Mouse (Mus musculus) MEL (cell line): ENCODE data around the gene Kcns1. TPM values are rescaled to one million over a fixed set of nuclear protein-coding genes. Genes with fewer than 3 reads are reported as not detected.

Experiments used
- DNase-seq: peaks from one replicate; pipeline ENCODE4 v3.0.0; 2011; ENCODE audit warnings: low read depth, low spot score
- H3K27ac ChIP-seq: 2 replicates; pipeline ENCODE4 v1.5.1; 2012; ENCODE audit warnings: low read depth, mild to moderate bottlenecking, control low read depth, low read length, moderate library complexity; ENCODE audit not compliant: control insufficient read depth
- H3K27me3 ChIP-seq, 2 experiments: fragments of 150-350 bp in 1 of 2; sonication (generic) in 1 of 2; 2 replicates each; pipeline ENCODE4 v1.6.1; 2012; ENCODE audit warnings: low read length in 2 of 2, mild to moderate bottlenecking in 2 of 2, improper control_type of control experiment in 1 of 2, moderate library complexity in 1 of 2; ENCODE audit not compliant: insufficient read depth in 2 of 2, control insufficient read depth in 1 of 2
- H3K36me3 ChIP-seq, 2 experiments: 2 replicates each; pipeline ENCODE4 v1.6.1; 2012 to 2014; ENCODE audit warnings: low read length in 2 of 2, improper control_type of control experiment in 1 of 2, inconsistent platforms in 1 of 2, mild to moderate bottlenecking in 1 of 2; ENCODE audit not compliant: insufficient read depth in 2 of 2, control insufficient read depth in 1 of 2
- H3K4me1 ChIP-seq, 2 experiments: fragments of 150-350 bp in 1 of 2; sonication (generic) in 1 of 2; 2 replicates each; pipeline ENCODE4 v1.6.1; 2012; ENCODE audit warnings: low read length in 2 of 2, improper control_type of control experiment in 1 of 2, mild to moderate bottlenecking in 1 of 2; ENCODE audit not compliant: insufficient read depth in 2 of 2, control insufficient read depth in 1 of 2
- H3K4me3 ChIP-seq, 2 experiments: fragments of 150-350 bp in 1 of 2; sonication (generic) in 1 of 2; 2 replicates each; pipeline ENCODE4 v1.5.1; 2012; ENCODE audit warnings: low read depth in 2 of 2, low read length in 2 of 2, mild to moderate bottlenecking in 2 of 2, moderate library complexity in 2 of 2, control low read depth in 1 of 2, improper control_type of control experiment in 1 of 2; ENCODE audit not compliant: control insufficient read depth in 1 of 2, insufficient read depth in 1 of 2
- H3K79me2 ChIP-seq: 2 replicates; pipeline ENCODE4 v1.6.1; 2012; ENCODE audit warnings: mild to moderate bottlenecking, low read length, moderate library complexity; ENCODE audit not compliant: control insufficient read depth, poor library complexity, insufficient read depth
- H3K9ac ChIP-seq: 2 replicates; pipeline ENCODE4 v1.6.1; 2012; ENCODE audit warnings: low read depth, mild to moderate bottlenecking, control low read depth, low read length, moderate library complexity; ENCODE audit not compliant: control insufficient read depth, poor library complexity, severe bottlenecking
- H3K9me3 ChIP-seq: fragments of 150-350 bp; sonication (generic); replicated peaks from 2 replicates; pipeline ENCODE4 v1.6.1; 2012; ENCODE audit warnings: mild to moderate bottlenecking, low read length, improper control_type of control experiment, moderate library complexity; ENCODE audit not compliant: insufficient read depth
- BHLHE40 ChIP-seq: IDR thresholded peaks from 2 replicates; pipeline ENCODE4 v1.6.1; 2012; ENCODE audit warnings: low read depth, mild to moderate bottlenecking, inconsistent platforms, low read length, improper control_type of control experiment, borderline replicate concordance
- CHD1 ChIP-seq: IDR thresholded peaks from 2 replicates; pipeline ENCODE4 v1.6.1; 2012; ENCODE audit warnings: low read depth, mild to moderate bottlenecking, inconsistent platforms, low read length, improper control_type of control experiment
- CTCF ChIP-seq, 3 experiments: IDR thresholded peaks in 2 of 3; conservative IDR thresholded peaks in 1 of 3; 2 replicates each; pipeline ENCODE4 v1.5.1; 2011 to 2012; ENCODE audit warnings: low read length in 3 of 3, low read depth in 2 of 3, mild to moderate bottlenecking in 2 of 3, improper control_type of control experiment in 1 of 3, inconsistent platforms in 1 of 3, mixed read lengths in 1 of 3, moderate library complexity in 1 of 3; ENCODE audit not compliant: control insufficient read depth in 1 of 3, insufficient read depth in 1 of 3, poor library complexity in 1 of 3, severe bottlenecking in 1 of 3
- E2F4 ChIP-seq: IDR thresholded peaks from 2 replicates; pipeline ENCODE4 v1.6.1; 2011; ENCODE audit warnings: low read depth, low read length, improper control_type of control experiment, borderline replicate concordance
- ELF1 ChIP-seq: IDR thresholded peaks from 2 replicates; pipeline ENCODE4 v1.6.1; 2014; ENCODE audit warnings: low read depth, mild to moderate bottlenecking, inconsistent platforms, low read length, improper control_type of control experiment, moderate library complexity
- ETS1 ChIP-seq: IDR thresholded peaks from 2 replicates; pipeline ENCODE4 v1.6.1; 2012; ENCODE audit warnings: low read depth, mild to moderate bottlenecking, inconsistent platforms, low read length, improper control_type of control experiment, moderate library complexity
- GABPA ChIP-seq: IDR thresholded peaks from 2 replicates; pipeline ENCODE4 v1.6.1; 2012; ENCODE audit warnings: low read depth, mild to moderate bottlenecking, inconsistent platforms, low read length, improper control_type of control experiment, moderate library complexity
- GATA1 ChIP-seq: IDR thresholded peaks from 2 replicates; pipeline ENCODE4 v1.6.1; 2011; ENCODE audit warnings: low read depth, low read length, improper control_type of control experiment
- JUND ChIP-seq: IDR thresholded peaks from 2 replicates; pipeline ENCODE4 v1.6.1; 2011; ENCODE audit warnings: low read depth, mild to moderate bottlenecking, improper control_type of control experiment, low read length
- MAFK ChIP-seq: IDR thresholded peaks from 2 replicates; pipeline ENCODE4 v1.6.1; 2011; ENCODE audit warnings: low read depth, mild to moderate bottlenecking, low read length, improper control_type of control experiment, borderline replicate concordance
- MAX ChIP-seq: IDR thresholded peaks from 2 replicates; pipeline ENCODE4 v1.6.1; 2011; ENCODE audit warnings: low read length, improper control_type of control experiment
- MAZ ChIP-seq: IDR thresholded peaks from 2 replicates; pipeline ENCODE4 v1.6.1; 2012; ENCODE audit warnings: low read depth, mild to moderate bottlenecking, inconsistent platforms, low read length, improper control_type of control experiment
- MEF2A ChIP-seq: IDR thresholded peaks from 2 replicates; pipeline ENCODE4 v1.6.1; 2014; ENCODE audit warnings: low read depth, mild to moderate bottlenecking, inconsistent platforms, low read length, improper control_type of control experiment; ENCODE audit not compliant: poor library complexity, insufficient replicate concordance, severe bottlenecking; ENCODE audit errors: extremely low read depth
- MXI1 ChIP-seq: IDR thresholded peaks from 2 replicates; pipeline ENCODE4 v1.6.1; 2011; ENCODE audit warnings: mild to moderate bottlenecking, low read depth, low read length, improper control_type of control experiment
- MYB ChIP-seq: IDR thresholded peaks from 2 replicates; pipeline ENCODE4 v1.6.1; 2011; ENCODE audit warnings: mild to moderate bottlenecking, low read depth, low read length, improper control_type of control experiment
- MYC ChIP-seq: IDR thresholded peaks from 2 replicates; pipeline ENCODE4 v1.6.1; 2011; ENCODE audit warnings: low read depth, mild to moderate bottlenecking, low read length, improper control_type of control experiment, moderate library complexity
- NRF1 ChIP-seq: IDR thresholded peaks from 2 replicates; pipeline ENCODE4 v1.6.1; 2014; ENCODE audit warnings: low read depth, mild to moderate bottlenecking, inconsistent platforms, low read length, improper control_type of control experiment, moderate library complexity; ENCODE audit not compliant: poor library complexity, insufficient read depth, severe bottlenecking
- POLR2A ChIP-seq, 2 experiments: IDR thresholded peaks; 2 replicates each; pipeline ENCODE4 v1.6.1; 2011 to 2012; ENCODE audit warnings: low read length in 2 of 2, mild to moderate bottlenecking in 2 of 2, control low read depth in 1 of 2, improper control_type of control experiment in 1 of 2, low read depth in 1 of 2, moderate library complexity in 1 of 2; ENCODE audit not compliant: control insufficient read depth in 1 of 2, insufficient read depth in 1 of 2, poor library complexity in 1 of 2
- POLR2AphosphoS2 ChIP-seq: IDR thresholded peaks from 2 replicates; pipeline ENCODE4 v1.6.1; 2011; ENCODE audit warnings: low read length, improper control_type of control experiment
- POLR2AphosphoS5 ChIP-seq: IDR thresholded peaks from 2 replicates; pipeline ENCODE4 v1.6.1; 2012; ENCODE audit warnings: low read depth, borderline replicate concordance, mild to moderate bottlenecking, inconsistent platforms, low read length, moderate library complexity, mixed read lengths
- RAD21 ChIP-seq: IDR thresholded peaks from 2 replicates; pipeline ENCODE4 v1.6.1; 2011; ENCODE audit warnings: mild to moderate bottlenecking, low read depth, low read length, improper control_type of control experiment
- RCOR1 ChIP-seq: IDR thresholded peaks from 2 replicates; pipeline ENCODE4 v1.6.1; 2012; ENCODE audit warnings: low read depth, mild to moderate bottlenecking, inconsistent platforms, low read length, improper control_type of control experiment
- SIN3A ChIP-seq: IDR thresholded peaks from 2 replicates; pipeline ENCODE4 v1.6.1; 2012; ENCODE audit warnings: low read length, improper control_type of control experiment, inconsistent platforms
- SMC3 ChIP-seq: IDR thresholded peaks from 2 replicates; pipeline ENCODE4 v1.6.1; 2011; ENCODE audit warnings: low read depth, low read length, improper control_type of control experiment
- TAL1 ChIP-seq: IDR thresholded peaks from 2 replicates; pipeline ENCODE4 v1.6.1; 2012; ENCODE audit warnings: mild to moderate bottlenecking, inconsistent platforms, low read length, moderate library complexity, mixed read lengths
- TBP ChIP-seq: IDR thresholded peaks from 2 replicates; pipeline ENCODE4 v1.8.0; 2011; ENCODE audit warnings: low read depth, low read length, improper control_type of control experiment
- TCF12 ChIP-seq: IDR thresholded peaks from 2 replicates; pipeline ENCODE4 v1.6.1; 2014; ENCODE audit warnings: low read depth, mild to moderate bottlenecking, inconsistent platforms, low read length, improper control_type of control experiment, moderate library complexity
- USF1 ChIP-seq: IDR thresholded peaks from 2 replicates; pipeline ENCODE4 v1.6.1; 2014; ENCODE audit warnings: low read depth, mild to moderate bottlenecking, inconsistent platforms, low read length, improper control_type of control experiment, moderate library complexity
- USF2 ChIP-seq, 2 experiments: IDR thresholded peaks; 2 replicates each; pipeline ENCODE4 v1.6.1; 2011 to 2012; ENCODE audit warnings: improper control_type of control experiment in 2 of 2, low read length in 2 of 2, borderline replicate concordance in 1 of 2, inconsistent platforms in 1 of 2, low read depth in 1 of 2, mild to moderate bottlenecking in 1 of 2; ENCODE audit not compliant: insufficient read depth in 1 of 2
- ZC3H11A ChIP-seq: IDR thresholded peaks from 2 replicates; pipeline ENCODE4 v1.6.1; 2012; ENCODE audit warnings: low read depth, mild to moderate bottlenecking, inconsistent platforms, low read length, improper control_type of control experiment
- polyA plus RNA-seq, 2 experiments: library from polyadenylated mRNA; stranded (reverse) in 1 of 2; unstranded in 1 of 2; fragments of >175 nt in 1 of 2; fragments of >200 nt in 1 of 2; gene quantifications; 2 replicates each; pipeline versions ENCODE4 v1.2.1 to v1.2.4; 2012; ENCODE audit warnings: low replicate concordance in 2 of 2, low read depth in 1 of 2; ENCODE audit not compliant: insufficient read length in 2 of 2, insufficient read depth in 1 of 2, missing spikeins in 1 of 2
- total RNA-seq: library from RNA; depleted of rRNA; stranded (reverse); fragments of 300-350 nt; gene quantifications from 2 replicates; pipeline ENCODE4 v1.2.3, GENCODE M21; 2012

Gene Kcns1
- total and polyA plus RNA-seq, 3 experiments, result not detected

DNA sequence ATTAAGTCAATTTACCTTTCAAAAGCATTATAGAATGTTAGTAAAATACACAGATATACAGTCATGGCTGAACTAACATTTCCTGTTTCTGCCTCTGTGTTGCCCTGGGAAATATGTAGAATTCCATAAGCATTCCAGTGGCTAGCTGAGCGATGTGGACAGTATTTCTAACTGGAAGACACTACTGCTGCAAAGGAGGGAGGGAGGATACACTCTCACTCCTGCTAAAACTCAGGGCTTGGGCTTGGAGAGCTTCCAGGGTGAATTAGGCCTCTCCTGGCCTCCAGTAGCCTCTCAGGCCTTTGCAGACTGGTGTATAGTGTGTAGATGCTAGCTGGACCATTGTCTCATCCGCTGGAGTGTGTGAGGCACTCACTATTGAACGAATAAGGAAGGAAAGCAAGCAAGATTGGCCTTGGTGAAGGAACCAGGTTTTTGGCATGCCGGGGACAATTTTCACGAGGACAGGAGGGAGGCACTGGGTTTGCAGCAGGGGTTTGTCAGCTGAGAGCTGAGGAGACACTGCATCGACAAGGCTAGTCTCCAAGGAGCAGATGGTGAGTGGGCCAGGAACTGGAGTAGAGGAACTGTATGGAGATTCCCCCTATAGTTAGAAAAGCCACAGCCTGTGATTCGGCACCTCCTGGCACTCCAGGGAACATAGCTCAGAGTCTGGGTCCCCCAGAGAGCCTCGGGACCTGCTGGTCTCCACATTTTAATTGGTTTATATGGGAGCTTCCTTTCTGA lies 3.9 kb upstream of the Kcns1 start:
- Histone ChIP-seq H3K9me3 (no peaks in the 10 kb centered on the region), H3K36me3 (peaks cover 0 to 13% of the 10 kb centered on the region in 2 experiments; a peak in 2 of 4 replicates), H3K79me2 (no peaks in the 10 kb centered on the region), H3K27ac (no peak overlapping the region), H3K4me1 (peaks cover 11 to 17% of the 10 kb centered on the region in 2 experiments), H3K4me3 (no peak overlapping the region), H3K9ac (no peak overlapping the region), H3K27me3 (no peaks in the 10 kb centered on the region; a peak in 1 of 4 replicates)
- no peak for DNase-seq
- TF ChIP-seq MAFK, result no peak
- no peak for TF ChIP-seq RCOR1
- TF ChIP-seq TCF12, result no peak
- TF ChIP-seq ETS1, result no peak
- TF ChIP-seq GABPA, result no peak
- TF ChIP-seq BHLHE40, result no peak
- TF ChIP-seq NRF1, result no peak
- TF ChIP-seq USF1, result no peak
- TF ChIP-seq POLR2AphosphoS2, result no peak
- no peak for TF ChIP-seq CTCF (IDR thresholded peaks at IDR 0.05 in 2 of 3, conservative IDR thresholded peaks at IDR 0.05 in 1 of 3; ENCODE audit: control insufficient read depth in 1 of 3, insufficient read depth in 1 of 3, low read depth in 2 of 3, low read length in 3 of 3, poor library complexity in 1 of 3, severe bottlenecking in 1 of 3)
- TF ChIP-seq TBP, result no peak
- no peak for TF ChIP-seq CHD1
- no peak for TF ChIP-seq MYB

DNA sequence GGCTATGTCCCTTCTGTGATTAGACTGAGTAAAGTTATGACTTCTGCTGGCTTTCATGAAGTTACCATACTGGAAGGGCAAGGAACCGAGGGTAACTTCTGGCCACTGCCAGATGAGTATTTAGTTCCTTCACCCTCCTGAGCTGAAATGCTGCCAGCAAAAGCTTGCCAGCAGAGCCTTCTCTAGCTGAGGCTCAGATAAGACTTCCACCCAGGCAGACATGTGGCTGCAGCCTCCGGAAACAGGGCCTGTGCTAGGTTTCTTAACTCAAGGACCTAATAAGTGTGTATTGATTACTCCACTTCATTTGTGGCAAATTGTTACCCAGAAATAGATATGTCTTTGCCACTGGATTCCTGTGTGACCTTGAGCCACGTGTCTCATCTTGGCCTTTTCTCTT lies 2.5 kb upstream of the Kcns1 start:
- no peaks in the 10 kb centered on the region; a peak in 1 of 4 replicates for H3K27me3 ChIP-seq
- H3K27ac ChIP-seq, result peak overlapping the region; percentile 43; the same call in 1 of the 2 replicates
- H3K9me3 ChIP-seq, result no peaks in the 10 kb centered on the region
- H3K36me3 ChIP-seq, result peaks cover 0 to 13% of the 10 kb centered on the region in 2 experiments; a peak in 2 of 4 replicates
- no peak overlapping the region for H3K4me3 ChIP-seq
- no peak overlapping the region for H3K9ac ChIP-seq
- H3K4me1 ChIP-seq, result peaks cover 11 to 17% of the 10 kb centered on the region in 2 experiments
- peak; percentile 73 for DNase-seq
- H3K79me2 ChIP-seq, result no peaks in the 10 kb centered on the region
- no peak for TF ChIP-seq USF2 (IDR thresholded peaks at IDR 0.05; ENCODE audit: borderline replicate concordance in 1 of 2, insufficient read depth in 1 of 2, low read depth in 1 of 2, low read length in 2 of 2)
- TF ChIP-seq SMC3, result no peak
- no peak for TF ChIP-seq MAZ
- TF ChIP-seq MYC, result peak; percentile 90
- TF ChIP-seq ETS1, result peak; percentile 48; the same call in 1 of the 2 replicates
- TF ChIP-seq RAD21, result no peak
- no peak for TF ChIP-seq TAL1
- peak; percentile 54; the same call in 1 of the 2 replicates for TF ChIP-seq GATA1
- TF ChIP-seq MEF2A, result no peak
- no peak for TF ChIP-seq BHLHE40
- TF ChIP-seq POLR2AphosphoS5, result no peak
- no peak for TF ChIP-seq POLR2A (IDR thresholded peaks at IDR 0.05; ENCODE audit: control insufficient read depth in 1 of 2, insufficient read depth in 1 of 2, low read depth in 1 of 2, low read length in 2 of 2, poor library complexity in 1 of 2)
- TF ChIP-seq CHD1, result no peak
- TF ChIP-seq MYB, result no peak
- TF ChIP-seq JUND, result no peak
- peak; percentile 56 for TF ChIP-seq SIN3A
- peak; percentile 85 for TF ChIP-seq MAX
- TF ChIP-seq ZC3H11A, result no peak; the same call in 1 of the 2 replicates
- peak; percentile 72 for TF ChIP-seq MXI1
- 0 out of 2 replicates have a peak, but pooled peaks have one; percentile 43 for TF ChIP-seq ELF1
- TF ChIP-seq E2F4, result no peak
